Mouse (Mus musculus): ENCODE measurements around the gene Scd2. TPM values are rescaled to one million over a fixed set of nuclear protein-coding genes. Genes with fewer than 3 reads are reported as not detected.
"Not testable (repeated sequence)": the region's sequence is repeated elsewhere in the genome, so short reads cannot be mapped to it uniquely, and the experiment has no call there.

Gene Scd2
- total RNA-seq, 2 experiments from 2014 or later: 78.1 to 82.1 TPM

DNA sequence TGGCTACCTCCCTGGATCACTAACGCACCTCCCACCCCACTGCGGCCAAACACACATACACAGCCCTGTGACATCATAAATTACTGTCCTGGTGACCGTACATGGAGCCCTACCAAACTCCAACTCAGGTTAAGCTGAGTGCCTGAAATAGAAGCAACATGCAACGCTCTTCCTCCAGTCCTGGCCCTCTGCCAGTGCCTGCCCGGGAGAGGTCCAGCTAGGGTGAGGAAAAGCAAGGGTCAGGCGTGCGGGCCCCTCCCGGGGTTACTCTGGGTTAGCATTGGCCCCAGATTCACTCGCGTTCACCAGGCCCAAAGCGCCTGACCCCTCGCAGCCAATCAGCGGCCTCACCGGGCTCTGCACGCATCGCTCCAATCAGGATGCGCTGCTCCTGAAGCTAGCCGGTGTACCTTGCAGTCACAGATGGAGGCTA, 20.9 kb downstream of the Scd2 start:
- peak; percentile 93 for DNase-seq

DNA sequence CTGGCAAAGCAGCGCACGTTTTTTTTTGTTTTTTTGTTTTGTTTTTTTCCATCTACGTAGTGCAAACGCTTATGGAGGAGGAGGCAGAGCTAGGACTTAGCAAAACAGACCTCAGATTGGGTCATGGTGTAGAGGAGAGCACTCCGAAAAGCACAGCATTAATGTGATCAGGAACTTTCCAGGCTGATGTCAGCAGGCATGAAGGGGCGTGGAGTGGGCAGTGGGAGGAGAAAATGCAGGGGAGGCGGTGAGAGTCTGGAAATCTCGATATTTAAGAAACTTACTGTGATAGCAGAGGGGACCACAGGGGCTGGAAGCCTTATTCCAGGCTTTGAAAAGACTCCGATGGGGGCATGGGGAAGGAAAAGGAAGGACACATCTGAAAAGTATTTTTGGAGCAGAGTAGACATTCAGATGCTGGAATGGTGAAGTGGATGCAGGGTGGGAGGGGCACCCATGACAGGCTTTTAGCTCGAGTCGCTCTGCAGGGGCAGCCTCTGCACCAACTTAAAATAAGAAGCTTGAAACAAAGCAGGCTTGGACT, 21.5 kb downstream of the Scd2 start:
- peak; percentile 67 for DNase-seq

DNA sequence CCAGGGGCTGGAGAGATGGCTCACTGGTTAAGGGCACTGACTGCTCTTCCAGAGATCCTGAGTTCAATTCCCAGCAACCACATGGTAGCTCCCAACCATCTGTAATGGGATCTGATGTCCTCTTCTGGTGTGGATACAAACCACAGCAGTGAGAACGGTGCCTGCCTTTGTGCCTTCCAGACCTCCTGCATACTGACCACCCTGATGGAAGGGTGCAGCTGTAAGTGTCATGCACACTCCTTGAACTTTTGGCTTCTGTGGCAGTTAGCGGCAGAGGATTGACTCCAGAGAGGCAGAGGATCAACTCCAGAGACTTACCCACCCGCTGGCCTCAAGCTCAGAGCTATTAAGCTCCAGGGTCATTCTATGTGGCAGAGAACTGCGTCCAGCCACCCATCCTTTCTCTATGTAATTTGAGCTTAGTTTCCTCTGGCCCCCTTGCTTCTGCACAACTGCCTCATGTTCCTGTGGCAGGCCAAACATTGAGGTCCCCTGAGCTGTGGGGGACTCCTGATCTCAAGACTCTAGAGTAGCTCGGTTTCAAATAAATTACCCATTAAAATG, 23.4 kb downstream of the Scd2 start:
- DNase-seq: no peak

DNA sequence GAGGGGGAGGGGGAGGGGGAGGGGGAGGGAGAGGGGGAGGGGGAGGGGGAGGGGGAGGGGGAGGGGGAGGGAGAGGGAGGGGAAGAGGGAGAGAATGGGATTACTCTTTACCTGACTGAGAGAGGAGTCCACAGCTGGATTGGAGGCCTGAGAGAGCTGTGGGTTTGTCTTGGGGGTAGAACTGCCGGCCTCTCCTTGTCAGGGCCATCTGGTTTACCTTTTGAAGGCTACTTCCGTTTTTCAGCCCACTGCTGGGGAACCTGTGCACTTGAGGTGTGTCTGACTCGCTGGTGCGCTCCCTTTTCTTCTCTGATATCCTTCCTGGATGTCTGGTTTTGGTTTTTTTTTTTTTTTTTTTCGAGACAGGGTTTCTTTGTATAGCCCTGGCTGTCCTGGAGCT, 23.9 kb downstream of the Scd2 start:
- no peak for DNase-seq

DNA sequence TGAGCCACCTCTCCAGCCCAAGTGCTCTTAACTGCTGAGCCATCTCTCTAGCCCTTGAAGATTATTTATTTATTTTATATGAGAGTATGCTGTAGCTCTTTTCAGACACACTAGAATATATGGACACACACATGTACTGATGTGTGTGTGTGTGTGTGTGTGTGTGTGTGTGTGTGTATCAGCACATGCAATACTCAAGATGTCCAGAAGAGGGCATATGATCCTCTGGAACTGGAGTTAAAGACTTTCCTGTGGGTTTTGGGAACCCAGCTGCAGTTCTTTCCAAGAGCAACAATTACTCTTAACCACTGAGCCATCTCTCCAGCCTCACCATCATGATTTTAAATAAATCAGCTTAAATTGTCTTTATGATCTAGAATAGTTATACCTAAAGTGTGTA, 25.1 kb downstream of the Scd2 start:
- no peak for DNase-seq

DNA sequence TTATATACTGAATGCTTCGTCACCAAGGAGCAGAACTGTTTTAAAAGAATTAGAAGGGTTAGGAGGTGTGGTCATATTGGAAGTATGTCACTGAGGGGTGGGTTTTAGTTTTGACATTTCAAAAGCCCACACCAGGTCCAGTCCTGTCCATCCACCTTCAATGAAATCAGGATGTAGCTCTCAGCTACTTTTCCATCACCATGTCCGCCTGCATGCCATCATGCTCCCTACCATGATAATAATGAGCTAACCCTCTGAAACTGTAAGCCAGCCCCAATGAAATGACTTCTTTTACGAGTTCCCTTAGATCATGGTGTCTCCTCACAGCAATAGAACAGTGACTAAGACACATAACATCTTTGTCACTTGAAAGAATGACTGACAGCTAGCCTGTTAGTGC, 26.8 kb downstream of the Scd2 start:
- DNase-seq: no peak

DNA sequence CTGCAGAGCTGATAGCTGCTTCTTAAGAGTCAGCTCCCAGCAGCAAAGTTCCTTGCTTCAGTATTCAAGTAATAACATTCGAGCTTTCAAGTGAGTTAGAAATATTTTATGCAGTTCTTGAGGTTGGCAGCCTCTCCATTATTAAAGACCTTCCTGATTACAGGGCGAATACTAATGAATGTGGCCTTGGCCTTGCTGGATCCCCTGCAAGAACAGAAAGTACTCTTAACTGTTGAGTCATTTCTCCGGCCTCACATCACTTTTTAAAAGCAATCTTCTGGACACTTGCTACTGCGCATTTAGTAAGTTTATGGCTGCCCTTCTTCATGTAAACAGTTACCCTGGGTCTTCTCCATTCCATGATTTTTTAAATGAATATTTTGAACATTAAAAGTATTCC, 27.7 kb downstream of the Scd2 start:
- no peak for DNase-seq

DNA sequence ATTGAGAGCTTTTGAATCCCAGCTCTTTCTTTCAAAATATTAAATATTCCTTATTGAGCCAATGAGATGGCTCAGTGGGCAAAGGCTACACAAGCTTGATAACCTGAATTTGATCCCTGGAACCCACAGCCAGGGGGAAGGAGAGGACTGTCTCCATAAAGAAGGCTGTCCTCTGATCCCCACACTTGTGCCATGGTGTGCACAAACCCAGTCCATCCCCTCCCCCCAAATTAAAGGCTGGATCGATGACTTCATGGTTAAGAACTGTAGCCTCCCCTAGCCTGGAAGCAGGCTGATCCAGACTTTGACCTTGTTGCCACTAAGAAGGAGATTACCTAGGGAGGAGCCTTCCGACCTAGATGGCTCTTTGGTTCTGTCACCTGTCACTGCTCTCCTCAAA, 28.2 kb downstream of the Scd2 start:
- no peak for DNase-seq

DNA sequence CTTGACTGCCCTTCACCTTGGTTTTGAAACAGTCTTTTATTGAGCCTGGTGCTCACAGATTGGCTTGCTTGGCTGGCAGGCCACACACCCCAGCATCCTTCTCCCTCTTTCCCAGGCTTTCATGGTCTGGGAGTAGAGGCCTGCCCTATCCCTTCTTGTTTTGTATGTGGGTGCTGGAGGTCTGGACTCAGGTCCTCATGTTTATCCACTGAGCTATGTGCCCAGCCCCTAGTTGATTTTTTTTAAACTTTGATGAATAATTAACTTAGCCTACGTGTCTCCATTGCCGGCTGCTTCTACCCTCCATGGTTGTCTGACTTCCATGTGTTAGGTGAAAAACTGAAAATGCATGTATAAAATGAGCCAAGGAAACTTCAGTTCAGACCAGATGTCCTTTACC, 36.1 kb downstream of the Scd2 start:
- no peak for DNase-seq

DNA sequence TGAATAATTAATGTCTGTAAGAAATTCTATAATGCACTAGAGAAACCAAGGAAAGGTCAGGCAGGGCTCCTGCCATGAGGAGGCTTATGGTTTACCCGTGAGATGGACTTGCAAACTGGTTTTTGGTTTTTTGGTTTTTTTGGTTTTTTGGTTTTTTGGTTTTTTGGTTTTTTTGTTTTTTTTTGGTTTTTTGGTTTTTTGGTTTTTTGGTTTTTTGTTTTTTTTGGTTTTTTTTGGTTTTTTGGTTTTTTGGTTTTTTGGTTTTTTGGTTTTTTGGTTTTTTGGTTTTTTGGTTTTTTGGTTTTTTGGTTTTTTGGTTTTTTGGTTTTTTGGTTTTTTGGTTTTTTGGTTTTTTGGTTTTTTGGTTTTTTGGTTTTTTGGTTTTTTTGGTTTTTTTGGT, 37.7 kb downstream of the Scd2 start:
- not testable (repeated sequence) for DNase-seq

DNA sequence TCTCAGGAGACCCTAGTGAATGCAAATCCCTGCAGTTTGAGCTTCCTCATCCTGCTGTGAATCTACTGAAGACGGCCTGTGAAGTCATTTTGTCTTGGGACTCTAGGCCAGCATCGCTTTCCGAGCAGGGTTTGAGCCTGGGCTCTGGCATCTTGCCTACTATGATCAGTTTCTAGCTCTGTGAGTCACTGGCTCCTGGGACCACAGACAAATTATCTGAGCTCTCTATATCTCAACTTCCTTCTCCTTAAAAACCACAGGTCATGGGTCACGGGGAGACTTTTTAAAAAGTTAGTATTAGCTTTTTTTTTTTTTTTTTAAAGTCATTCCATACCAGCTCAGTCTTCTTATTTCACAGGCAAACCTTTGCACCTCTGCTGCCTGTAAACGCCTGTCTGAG, 38.4 kb downstream of the Scd2 start:
- DNase-seq: peak; percentile 26

DNA sequence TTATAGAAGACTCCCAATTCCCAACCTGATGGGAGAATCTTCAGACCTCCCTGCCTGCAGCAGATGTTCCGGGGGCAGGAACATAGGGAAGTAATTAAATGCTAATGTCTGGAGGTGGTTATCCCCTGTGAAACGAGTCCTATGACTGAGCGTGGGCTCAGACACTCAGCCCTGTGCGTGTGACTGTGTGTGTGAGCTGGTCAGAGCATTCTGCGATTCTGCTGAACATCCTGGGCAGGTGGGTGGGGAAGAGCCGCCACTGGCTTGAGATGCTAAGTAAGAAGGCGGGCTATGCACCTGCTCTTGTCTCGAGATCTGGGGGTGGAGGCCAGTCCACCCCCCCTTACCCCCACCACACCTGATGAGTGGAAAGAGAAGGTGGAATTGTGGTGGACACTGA, 38.9 kb downstream of the Scd2 start:
- no peak for DNase-seq

DNA sequence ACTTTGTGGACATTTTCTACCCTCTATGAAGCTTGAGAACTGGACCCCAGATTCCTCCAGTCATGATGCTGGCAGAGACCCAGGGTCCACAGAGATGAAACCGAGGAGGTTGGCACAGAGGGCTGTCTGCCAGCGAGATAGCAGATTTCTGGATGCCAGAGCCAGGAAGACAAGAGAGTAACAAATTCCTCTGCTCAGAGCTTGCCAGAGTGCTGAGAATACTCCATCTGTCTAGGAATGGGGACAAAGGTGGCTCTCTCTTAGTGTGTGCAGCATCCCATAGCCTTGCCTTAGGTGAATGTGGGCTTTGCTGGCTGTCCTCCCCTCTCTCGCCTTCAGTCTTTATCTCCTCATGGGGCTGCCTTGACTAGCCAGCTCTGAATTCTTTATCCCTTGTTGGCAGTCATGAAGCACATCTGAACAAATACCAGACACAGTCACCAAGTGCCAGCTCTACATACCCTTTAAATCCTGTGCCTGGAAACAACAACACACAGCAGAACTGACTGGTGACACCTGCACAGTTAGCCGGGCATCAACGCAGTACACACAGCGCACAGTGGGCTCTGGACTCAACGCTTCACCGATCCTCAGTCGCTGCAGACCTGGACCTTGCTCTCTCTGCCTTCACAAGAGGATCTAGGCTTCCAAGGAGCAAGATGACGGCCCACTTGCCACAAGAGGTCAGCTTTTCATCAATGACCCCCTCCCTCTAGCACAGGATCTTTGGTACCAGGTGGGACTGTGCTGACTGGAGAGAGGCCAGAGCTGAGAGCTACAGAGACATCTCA, 39.6 kb downstream of the Scd2 start, which contains the start of gene Scd4:
Scd4 (plus strand) TSS at position 260 of the 791 bp plus-strand sequence.
- DNase-seq: peak; percentile 61

DNA sequence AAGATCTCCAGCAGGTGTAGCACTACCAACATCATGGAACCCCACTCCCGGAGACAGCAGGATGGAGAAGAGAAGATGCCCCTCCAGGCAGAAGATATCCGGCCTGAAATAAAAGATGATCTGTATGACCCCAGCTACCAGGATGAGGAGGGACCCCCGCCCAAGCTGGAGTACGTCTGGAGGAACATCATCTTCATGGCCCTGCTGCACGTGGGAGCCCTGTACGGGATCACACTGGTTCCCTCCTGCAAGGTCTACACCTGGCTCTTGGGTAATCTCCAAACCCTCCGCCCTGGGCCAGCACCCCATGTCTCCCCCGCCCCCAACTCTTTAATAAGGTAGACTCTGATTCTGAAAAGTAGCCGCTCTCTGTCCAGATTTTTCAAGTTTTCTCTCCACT, 40.5 kb downstream of the Scd2 start:
- no peak for DNase-seq

DNA sequence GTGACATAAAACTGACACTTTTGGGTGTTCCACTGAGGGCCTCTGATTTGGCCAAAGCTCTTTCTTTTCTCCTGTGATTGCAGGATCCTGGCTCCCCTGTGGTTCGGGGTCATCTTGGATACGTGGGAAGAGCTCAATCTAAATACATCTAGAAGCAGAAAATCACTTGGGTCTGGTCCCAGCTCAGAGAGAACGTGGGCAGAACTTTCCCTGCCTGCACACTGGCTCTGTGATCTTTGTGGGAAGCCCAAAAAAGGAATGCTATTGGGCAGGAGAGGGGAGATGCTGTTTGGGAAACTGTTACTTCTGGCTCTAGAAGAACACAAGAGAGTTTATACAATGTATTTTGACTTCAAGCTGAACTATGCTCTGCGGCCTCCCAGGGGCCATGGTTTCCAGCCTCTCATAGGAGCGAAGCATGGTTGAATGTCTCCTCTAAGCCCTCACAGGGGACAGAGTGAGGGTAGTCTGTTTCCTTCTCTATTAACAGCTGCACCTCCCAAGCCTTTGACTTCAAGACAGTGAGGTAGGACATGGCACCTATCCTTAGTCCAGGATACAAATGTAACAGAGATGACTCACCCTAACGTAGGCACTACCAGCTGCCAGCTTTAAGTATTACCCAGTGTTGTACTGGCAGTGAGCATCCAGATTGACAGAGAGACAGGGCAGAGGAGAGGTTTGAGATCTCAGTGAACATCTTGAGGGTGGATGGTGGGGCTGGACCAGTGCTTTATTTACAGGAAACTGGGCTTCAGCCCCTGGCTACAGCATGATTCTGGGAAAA, 42.6 kb downstream of the Scd2 start:
- no peak for DNase-seq

DNA sequence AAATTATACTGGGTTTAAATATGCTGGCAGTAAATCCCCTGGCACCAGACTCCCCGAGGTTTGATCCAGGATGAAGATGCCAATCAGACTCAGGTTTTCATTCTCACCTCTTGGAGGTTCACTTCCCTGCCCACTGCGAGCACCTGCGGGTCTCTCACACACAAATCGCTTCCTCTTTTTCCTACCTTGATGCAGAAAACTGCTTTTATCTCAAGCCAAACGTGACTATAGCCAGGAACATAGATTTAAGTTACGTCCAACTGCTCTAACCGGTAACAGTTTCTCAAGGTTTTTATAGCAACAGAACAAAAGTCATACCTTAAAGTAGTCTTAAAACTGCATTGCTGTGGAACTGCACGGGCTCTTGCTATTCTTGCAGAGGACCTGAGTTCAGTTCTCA, 56.2 kb downstream of the Scd2 start:
- DNase-seq: no peak

DNA sequence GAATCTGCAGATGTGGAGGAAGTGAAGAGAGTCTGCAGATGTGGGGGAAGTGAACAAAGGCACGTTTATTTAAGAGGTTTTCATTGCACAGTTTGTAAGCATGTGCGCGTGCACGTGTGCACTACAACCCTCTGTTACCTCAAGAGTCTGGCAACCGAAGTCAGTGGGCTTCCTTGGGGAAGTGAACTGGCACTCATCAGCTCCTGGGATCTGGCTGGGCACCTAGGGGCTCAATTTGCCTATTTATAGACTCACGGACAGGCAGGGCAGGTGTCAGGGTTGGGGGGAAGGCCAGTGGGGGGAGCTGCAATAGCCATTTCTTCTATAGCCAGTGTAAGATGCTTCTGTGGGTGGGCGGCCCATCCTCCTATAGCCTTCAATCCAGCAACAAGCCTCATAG, 58.3 kb downstream of the Scd2 start:
- DNase-seq: no peak

Small RNA genes within 50 kb of the gene (microRNA-seq; reads per million reads assigned to microRNA genes)
- 0.69 to 1.0 reads per million in 2 experiments for gene Mir5114

Other genes with a start within 250 kb of the Scd2 start
- gene Erlin1, start 223.9 kb upstream of the Scd2 start, total RNA-seq (2021): 1 to 10 TPM; 8.9 to 9.5 TPM
- 10 to 100 TPM; 33.4 to 33.9 TPM for gene Chuk, start 186.2 kb upstream of the Scd2 start, total RNA-seq (2021)
- 10 to 100 TPM; 13.9 to 14.9 TPM for gene Cwf19l1, start 157.8 kb upstream of the Scd2 start, total RNA-seq (2021)
- gene Bloc1s2, start 147.2 kb upstream of the Scd2 start, total RNA-seq (2021): 10 to 100 TPM; 18.7 to 19.6 TPM
- not detected for gene Pkd2l1, start 101.2 kb upstream of the Scd2 start, total RNA-seq (2021)
- gene Scd3, start 90.4 kb upstream of the Scd2 start, total RNA-seq (2021): not detected
- gene Scd4, start 39.4 kb downstream of the Scd2 start, total RNA-seq (2021): 10 to 100 TPM; 47.7 to 52.4 TPM
- gene Scd1, start 114.2 kb downstream of the Scd2 start, total RNA-seq (2021): 10 to 100 TPM; 12.3 to 12.9 TPM
- not detected for gene Wnt8b, start 199.8 kb downstream of the Scd2 start, total RNA-seq (2021)